Mouse (Mus musculus) heart, adult 2 months (tissue): ENCODE data around the gene Gm4491. TPM values are rescaled to one million over a fixed set of nuclear protein-coding genes. Genes with fewer than 3 reads are reported as not detected.

Experiments
- DNase-seq, 2 experiments: peaks; one replicate each; pipeline ENCODE4 v3.0.0; 2021
- H3K27ac ChIP-seq: fragments of 200-600 bp; 2 replicates; pipeline ENCODE4 v1.8.1; 2022
- H3K27me3 ChIP-seq: fragments of 200-500 bp; 2 replicates; pipeline ENCODE4 v1.6.1; 2012; ENCODE audit warnings: mild to moderate bottlenecking, low read length, inconsistent platforms, mixed read lengths; ENCODE audit not compliant: control insufficient read depth, insufficient read depth
- H3K36me3 ChIP-seq: fragments of 200-500 bp; 2 replicates; pipeline ENCODE4 v1.6.1; 2012; ENCODE audit warnings: low read length, inconsistent platforms; ENCODE audit not compliant: control insufficient read depth, insufficient read depth
- H3K4me1 ChIP-seq: fragments of 200-500 bp; 2 replicates; pipeline ENCODE4 v1.6.1; 2011; ENCODE audit warnings: low read length; ENCODE audit not compliant: control insufficient read depth, insufficient read depth
- H3K4me3 ChIP-seq: fragments of 200-600 bp; 2 replicates; pipeline ENCODE4 v1.8.1; 2022
- H3K79me2 ChIP-seq: fragments of 200-500 bp; replicated peaks from 2 replicates; pipeline ENCODE4 v1.6.1; 2012; ENCODE audit warnings: mild to moderate bottlenecking, inconsistent platforms, low read length, moderate library complexity, mixed read lengths; ENCODE audit not compliant: control insufficient read depth, insufficient read depth
- H3K9ac ChIP-seq: fragments of 200-500 bp; 2 replicates; pipeline ENCODE4 v1.6.1; 2012; ENCODE audit warnings: low read depth, mild to moderate bottlenecking, control low read depth, inconsistent platforms, low read length, mixed read lengths
- CTCF ChIP-seq: fragments of 200-600 bp; IDR thresholded peaks from 2 replicates; pipeline ENCODE4 v1.8.1; 2022; ENCODE audit warnings: antibody characterized with exemption, mild to moderate bottlenecking, moderate library complexity
- EP300 ChIP-seq: fragments of 200-500 bp; IDR thresholded peaks from 2 replicates; pipeline ENCODE4 v1.6.1; 2011; ENCODE audit warnings: low read depth, low read length, control low read depth; ENCODE audit not compliant: insufficient read depth
- POLR2A ChIP-seq: fragments of 200-500 bp; IDR thresholded peaks from 2 replicates; pipeline ENCODE4 v1.6.1; 2011; ENCODE audit warnings: mild to moderate bottlenecking, low read depth, low read length, control low read depth; ENCODE audit not compliant: insufficient read depth
- WGBS: fragments of 180-500 bp; shearing (Covaris S2); methylation state at CpG from one replicate; pipeline ENCODE4 v1.1.7; 2018; 5-methylcytosine and 5-hydroxymethylcytosine counted together
- intact Hi-C: fragments of 180-260 bp; cut with DNase I; formaldehyde crosslinking; loops from one replicate; pipeline ENCODE4 v1.15.1; 2025
- polyA plus RNA-seq: library from polyadenylated mRNA; depleted of rRNA; stranded (reverse); fragments of >200 nt; gene quantifications from 2 replicates; pipeline ENCODE4 v1.2.3, GENCODE M21; 2012
- total RNA-seq, 2 experiments: library from RNA; stranded (reverse); gene quantifications; 2 replicates each; pipeline ENCODE4 v1.2.3; 2021

Gene Gm4491
- total and polyA plus RNA-seq, 3 experiments: not detected

- Histone ChIP-seq H3K4me3 (no peak within 1 kb of the TSS), H3K9ac (no peak within 1 kb of the TSS), H3K27me3 (peaks cover 6% of the 10 kb centered on the region), H3K36me3 (no peaks in the 10 kb centered on the region), H3K4me1 (no peaks in the 10 kb centered on the region), H3K79me2 (no peaks in the 10 kb centered on the region), H3K27ac (no peak within 1 kb of the TSS)
- DNase-seq: no peak
- no peak for TF ChIP-seq POLR2A
- no peak for TF ChIP-seq CTCF
- no peak for TF ChIP-seq EP300
- 3% methylated on average over 33 of the region's 33 CpGs for WGBS
- intact Hi-C loops: no loop called here
Measured at GRCm38 (mm10) chr14:57133161-57133661, 17.5 kb upstream of the Gm4491 start, which contains the start of gene Gjb6. Gene Gjb6, minus strand, starts transcription at chr14:57133611.

GRCm38 (mm10) chr14:57127383-57127782 lies 11.7 kb upstream of the Gm4491 start:
- H3K4me1 ChIP-seq: no peaks in the 10 kb centered on the region
- TF ChIP-seq POLR2A (no peak), CTCF (no peak), EP300 (no peak)
- H3K79me2 ChIP-seq: no peaks in the 10 kb centered on the region
- no peak overlapping the region for H3K9ac ChIP-seq
- H3K27me3 ChIP-seq: no peaks in the 10 kb centered on the region
- H3K4me3 ChIP-seq: no peak overlapping the region
- no peaks in the 10 kb centered on the region for H3K36me3 ChIP-seq
- 49% methylated on average over 4 of the region's 4 CpGs for WGBS
- no peak overlapping the region for H3K27ac ChIP-seq
- intact Hi-C loops: no loop called here
- DNase-seq: no peak

- H3K36me3 ChIP-seq: no peaks in the 10 kb centered on the region
- no peak for TF ChIP-seq EP300
- no peak for TF ChIP-seq CTCF
- no peak for TF ChIP-seq POLR2A
- no peak for DNase-seq
- intact Hi-C loops: no loop called here
- no peaks in the 10 kb centered on the region for H3K27me3 ChIP-seq
- 82% methylated on average over 7 of the region's 7 CpGs for WGBS
- no peak overlapping the region for H3K4me3 ChIP-seq
- H3K79me2 ChIP-seq: no peaks in the 10 kb centered on the region
- no peaks in the 10 kb centered on the region for H3K4me1 ChIP-seq
- no peak overlapping the region for H3K9ac ChIP-seq
- H3K27ac ChIP-seq: no peak overlapping the region
Measured at GRCm38 (mm10) chr14:57122295-57122694, 6.6 kb upstream of the Gm4491 start.

GRCm38 (mm10) chr14:57109194-57109593 lies 6.5 kb downstream of the Gm4491 start:
- DNase-seq: no peak
- intact Hi-C loops: loop anchor here (2.0 to 5.0 kb wide), 3 partner anchors 238 to 300 kb away; no protein-coding TSS in a partner anchor
- Histone ChIP-seq H3K27ac (no peak overlapping the region), H3K4me1 (no peaks in the 10 kb centered on the region), H3K9ac (no peak overlapping the region), H3K27me3 (peaks cover 12% of the 10 kb centered on the region), H3K4me3 (no peak overlapping the region), H3K36me3 (no peaks in the 10 kb centered on the region), H3K79me2 (no peaks in the 10 kb centered on the region)
- WGBS: 12% methylated on average over 4 of the region's 4 CpGs
- peak; percentile 94 for TF ChIP-seq CTCF
- TF ChIP-seq EP300: no peak
- no peak for TF ChIP-seq POLR2A

GRCm38 (mm10) chr14:57107916-57108315 lies 7.8 kb downstream of the Gm4491 start:
- Histone ChIP-seq H3K27me3 (peaks cover 15% of the 10 kb centered on the region), H3K4me1 (no peaks in the 10 kb centered on the region), H3K36me3 (no peaks in the 10 kb centered on the region), H3K79me2 (no peaks in the 10 kb centered on the region), H3K27ac (no peak overlapping the region), H3K4me3 (no peak overlapping the region), H3K9ac (no peak overlapping the region)
- whole genome bisulfite sequencing: 69% methylated on average over 5 of the region's 5 CpGs
- no peak for TF ChIP-seq CTCF
- no peak for TF ChIP-seq EP300
- no peak for TF ChIP-seq POLR2A
- intact Hi-C loops: loop anchor here (2.0 to 5.0 kb wide), 3 partner anchors 239 to 301 kb away; no protein-coding TSS in a partner anchor
- DNase-seq: no peak

GRCm38 (mm10) chr14:57107091-57107490 lies 8.6 kb downstream of the Gm4491 start:
- no peak overlapping the region for H3K4me3 ChIP-seq
- no peaks in the 10 kb centered on the region for H3K36me3 ChIP-seq
- no peaks in the 10 kb centered on the region for H3K79me2 ChIP-seq
- no peak for TF ChIP-seq POLR2A
- no peak for TF ChIP-seq EP300
- TF ChIP-seq CTCF: no peak
- WGBS: 82% methylated on average over 8 of the region's 8 CpGs
- H3K9ac ChIP-seq: no peak overlapping the region
- no peak overlapping the region for H3K27ac ChIP-seq
- intact Hi-C loops: loop anchor here (5.0 kb wide), 1 partner anchor 240 kb away; no protein-coding TSS in a partner anchor
- no peak for DNase-seq
- no peaks in the 10 kb centered on the region for H3K4me1 ChIP-seq
- H3K27me3 ChIP-seq: peaks cover 15% of the 10 kb centered on the region
